Mouse (Mus musculus) monocyte, adult 59 days (primary cell): ENCODE results near the gene Abraxas1. TPM values are rescaled to one million over a fixed set of nuclear protein-coding genes. Genes with fewer than 3 reads are reported as not detected.

Experiments
- total RNA-seq, 2 experiments: library from RNA; stranded (reverse); gene quantifications; one replicate each; pipeline ENCODE4 v1.2.4; 2023

Gene Abraxas1
- 1 to 10 TPM; 2.8 to 4.8 TPM for total RNA-seq

GRCm38 (mm10) chr5:100820483-100821184 lies at the start of gene Abraxas1:
TSS of gene Abraxas1 (minus strand) at chr5:100820965.

GRCm38 (mm10) chr5:100845485-100845847 lies 24.7 kb upstream of the Abraxas1 start, which contains the start of gene Gpat3:
TSS of gene Gpat3 (plus strand) at chr5:100845713.

GRCm38 (mm10) chr5:100798165-100798860 lies 22.5 kb downstream of the Abraxas1 start, which contains the start of the genes Helq and Mrps18c:
TSS of gene Helq (minus strand) at chr5:100798598.
TSS of gene Mrps18c (plus strand) at chr5:100798627.

Other genes starting within 250 kb of the Abraxas1 start
- 1,000 to 10,000 TPM; 1,618 to 2,062 TPM for gene Plac8, start 248.7 kb downstream of the Abraxas1 start, total RNA-seq
- gene Coq2, start 145.8 kb downstream of the Abraxas1 start, total RNA-seq, result 10 to 100 TPM; 29.3 to 33.4 TPM
- 10 to 100 TPM; 64.9 to 67.0 TPM for gene Hpse, start 101.2 kb downstream of the Abraxas1 start, total RNA-seq
- 1 to 10 TPM; 3.8 to 6.0 TPM for gene Helq, start 22.4 kb downstream of the Abraxas1 start, total RNA-seq
- 10 to 100 TPM; 45.9 to 54.0 TPM for gene Mrps18c, start 22.3 kb downstream of the Abraxas1 start, total RNA-seq
- gene Gpat3, start 24.7 kb upstream of the Abraxas1 start, total RNA-seq, result 1 to 10 TPM; 1.7 to 1.9 TPM